Mouse (Mus musculus) CH12.LX (cell line): ENCODE data around the gene Arhgap35.

Experiments used
- CHD1 ChIP-seq: IDR thresholded peaks from 2 replicates; pipeline ENCODE4 v1.6.1; 2012; ENCODE audit warnings: low read depth, low read length, improper control_type of control experiment, inconsistent platforms
- CTCF ChIP-seq, 2 experiments: IDR thresholded peaks in 1 of 2; conservative IDR thresholded peaks in 1 of 2; 2 replicates each; pipeline ENCODE4 v1.5.1; 2011 to 2012; ENCODE audit warnings: low read depth in 2 of 2, low read length in 2 of 2, improper control_type of control experiment in 1 of 2, inconsistent platforms in 1 of 2, mild to moderate bottlenecking in 1 of 2, moderate library complexity in 1 of 2
- EP300 ChIP-seq: IDR thresholded peaks from 2 replicates; pipeline ENCODE4 v1.6.1; 2011; ENCODE audit warnings: low read length, improper control_type of control experiment
- MAFK ChIP-seq: IDR thresholded peaks from 2 replicates; pipeline ENCODE4 v1.6.1; 2011; ENCODE audit warnings: low read length, improper control_type of control experiment; ENCODE audit not compliant: insufficient replicate concordance
- MAX ChIP-seq: IDR thresholded peaks from 2 replicates; pipeline ENCODE4 v1.6.1; 2011; ENCODE audit warnings: low read length, improper control_type of control experiment
- POLR2A ChIP-seq: IDR thresholded peaks from 2 replicates; pipeline ENCODE4 v1.6.1; 2011; ENCODE audit warnings: low read depth, mild to moderate bottlenecking, improper control_type of control experiment, low read length
- USF2 ChIP-seq: conservative IDR thresholded peaks from 2 replicates; pipeline ENCODE4 v1.6.1; 2011; ENCODE audit warnings: low read depth, low read length, improper control_type of control experiment

- TF ChIP-seq MAX, result no peak
- TF ChIP-seq MAFK, result no peak
- no peak for TF ChIP-seq CTCF (conservative IDR thresholded peaks at IDR 0.05 in 1 of 2, IDR thresholded peaks at IDR 0.05 in 1 of 2; ENCODE audit: low read depth in 2 of 2, low read length in 2 of 2)
- TF ChIP-seq CHD1, result no peak
- TF ChIP-seq POLR2A, result no peak
- TF ChIP-seq EP300, result no peak
- TF ChIP-seq USF2, result no peak
Measured at GRCm38 (mm10) chr7:16549299-16549698, 65.5 kb downstream of the Arhgap35 start.
